14 mouse cellular contexts compared by ENCODE assay signal in genomic region chr11:51621776-51622175, GRCm38 (mm10). TPM values are rescaled to one million over a fixed set of nuclear protein-coding genes. Genes with fewer than 3 reads are reported as not detected.
A peak's percentile ranks its signal among the peaks of the same experiment; 100 is the strongest.
DNase-seq lines count a peak whose midpoint lies in the region; ATAC-seq and TF ChIP-seq lines count a peak whose summit lies in the region.
"Had no signal": no experiment of that assay in that cellular context is flagged by ENCODE, and none has a peak within 500 bp of the region (broad histone marks: within the 10 kb centered on the region; RNA-seq: fewer than 3 reads in every experiment).

No protein-coding gene starts in this region.

- TF ChIP-seq RAD21 in MEL (IDR thresholded peaks at IDR 0.05; ENCODE audit: low read depth, low read length), result no peak

- no peak overlapping the region for H3K9ac ChIP-seq in kidney, embryonic 14.5 days (ENCODE audit: low read depth, low read length)
- H3K9ac ChIP-seq in liver, embryonic 12.5 days, result peak overlapping the region; percentile 79
- no peak overlapping the region for H3K9ac ChIP-seq in liver, postnatal 0 days (replicated peaks)
- peak overlapping the region; percentile 89 for H3K9ac ChIP-seq in MEL (ENCODE audit: control insufficient read depth, low read depth, low read length, poor library complexity, severe bottlenecking)
- peak overlapping the region; percentile 85 for H3K9ac ChIP-seq in liver, embryonic 13.5 days
- H3K9ac ChIP-seq: lung, embryonic 14.5 days; midbrain, embryonic 15.5 days; stomach, embryonic 15.5 days had no signal

- no peak for TF ChIP-seq CTCF in kidney, adult 2 months (conservative IDR thresholded peaks at IDR 0.05; ENCODE audit: insufficient read depth, insufficient read length, low read depth, low read length)
- no peak for TF ChIP-seq CTCF in liver, postnatal 0 days (IDR thresholded peaks at IDR 0.05; ENCODE audit: low read depth)
- TF ChIP-seq CTCF in MEL (IDR thresholded peaks at IDR 0.05 in 2 of 3, conservative IDR thresholded peaks at IDR 0.05 in 1 of 3; ENCODE audit: control insufficient read depth in 1 of 3, insufficient read depth in 1 of 3, low read depth in 2 of 3, low read length in 3 of 3, poor library complexity in 1 of 3, severe bottlenecking in 1 of 3), result no peak

- peaks cover 33% of the 10 kb centered on the region for H3K79me2 ChIP-seq in MEL (ENCODE audit: control insufficient read depth, insufficient read depth, low read length, poor library complexity)

- 78% methylated on average over 2 of the region's 2 CpGs for WGBS in kidney, adult 2 months
- WGBS in kidney, embryonic 14.5 days, result 95% methylated on average over 2 of the region's 2 CpGs
- 87% methylated on average over 2 of the region's 2 CpGs for WGBS in liver, embryonic 12.5 days (ENCODE audit: insufficient replicate concordance)
- WGBS in liver, postnatal 0 days (ENCODE audit: insufficient replicate concordance), result 85% methylated on average over 2 of the region's 2 CpGs
- WGBS in liver, embryonic 13.5 days (ENCODE audit: insufficient replicate concordance), result 91% methylated on average over 2 of the region's 2 CpGs

- DNase-seq in kidney, adult 2 months, result peak; percentile 64
- no peak for DNase-seq in liver, postnatal 0 days
- DNase-seq in MEL (ENCODE audit: low read depth, low spot score), result no peak
- no peak for DNase-seq in liver, embryonic 13.5 days
- DNase-seq in adrenal gland, adult (ENCODE audit: inconsistent age in 2 of 2, low spot score in 1 of 2), result no peak
- DNase-seq in adrenal gland, adult 8-10 months, result no peak
- DNase-seq: cerebellum, adult 8-10 months; lung, embryonic 14.5 days; thymus, adult 18-20 months had no signal

- H3K27ac ChIP-seq in kidney, adult 2 months (ENCODE audit: insufficient read depth, low read depth, low read length), result peak overlapping the region; percentile 73
- no peak overlapping the region for H3K27ac ChIP-seq in kidney, embryonic 14.5 days (ENCODE audit: low read depth, low read length)
- no peak overlapping the region for H3K27ac ChIP-seq in liver, embryonic 12.5 days
- no peak overlapping the region for H3K27ac ChIP-seq in liver, postnatal 0 days (ENCODE audit: low read depth)
- no peak overlapping the region for H3K27ac ChIP-seq in MEL (ENCODE audit: control insufficient read depth, low read depth, low read length)
- no peak overlapping the region for H3K27ac ChIP-seq in liver, embryonic 13.5 days
- H3K27ac ChIP-seq: macrophage; midbrain, embryonic 15.5 days; stomach, embryonic 15.5 days had no signal

- H3K4me1 ChIP-seq in kidney, adult 2 months (ENCODE audit: control insufficient read depth, insufficient read depth, low read length), result no peaks in the 10 kb centered on the region; the same call in 1 of the 2 replicates
- peaks cover 11% of the 10 kb centered on the region for H3K4me1 ChIP-seq in kidney, embryonic 14.5 days (ENCODE audit: control insufficient read depth, insufficient read depth, low read length)
- peaks cover 58% of the 10 kb centered on the region for H3K4me1 ChIP-seq in liver, embryonic 12.5 days
- H3K4me1 ChIP-seq in liver, postnatal 0 days (ENCODE audit: insufficient read depth), result peaks cover 11% of the 10 kb centered on the region; the same call in 1 of the 2 replicates
- H3K4me1 ChIP-seq in MEL (ENCODE audit: control insufficient read depth in 1 of 2, insufficient read depth in 2 of 2, low read length in 2 of 2), result peaks cover 6 to 38% of the 10 kb centered on the region in 2 experiments; a peak in 3 of 4 replicates
- peaks cover 69% of the 10 kb centered on the region for H3K4me1 ChIP-seq in liver, embryonic 13.5 days (replicated peaks)

- no peak for TF ChIP-seq POLR2A in kidney, adult 2 months (IDR thresholded peaks at IDR 0.05; ENCODE audit: low read depth, low read length)
- no peak; a peak in 1 of 4 replicates for TF ChIP-seq POLR2A in MEL (IDR thresholded peaks at IDR 0.05; ENCODE audit: control insufficient read depth in 1 of 2, insufficient read depth in 1 of 2, low read depth in 1 of 2, low read length in 2 of 2, poor library complexity in 1 of 2)

- no peaks in the 10 kb centered on the region for H3K9me3 ChIP-seq in kidney, embryonic 14.5 days (ENCODE audit: control insufficient read depth, low read length)
- H3K9me3 ChIP-seq in liver, embryonic 12.5 days (replicated peaks), result no peaks in the 10 kb centered on the region
- H3K9me3 ChIP-seq in liver, postnatal 0 days (ENCODE audit: low read length), result no peaks in the 10 kb centered on the region
- H3K9me3 ChIP-seq in MEL (replicated peaks; ENCODE audit: insufficient read depth, low read length), result no peaks in the 10 kb centered on the region
- no peaks in the 10 kb centered on the region for H3K9me3 ChIP-seq in liver, embryonic 13.5 days (replicated peaks)
- H3K9me3 ChIP-seq: midbrain, embryonic 15.5 days; stomach, embryonic 15.5 days had no signal

- H3K36me3 ChIP-seq in kidney, adult 2 months (ENCODE audit: control insufficient read depth, insufficient read depth, low read length), result peaks cover 3% of the 10 kb centered on the region; the same call in 1 of the 2 replicates
- H3K36me3 ChIP-seq in kidney, embryonic 14.5 days (ENCODE audit: control insufficient read depth, insufficient read depth, low read length), result peaks cover 45% of the 10 kb centered on the region
- H3K36me3 ChIP-seq in liver, embryonic 12.5 days, result peaks cover 57% of the 10 kb centered on the region
- H3K36me3 ChIP-seq in liver, postnatal 0 days (replicated peaks; ENCODE audit: insufficient read depth, low read length), result peaks cover 43% of the 10 kb centered on the region
- H3K36me3 ChIP-seq in MEL (ENCODE audit: control insufficient read depth in 1 of 2, insufficient read depth in 2 of 2, low read length in 2 of 2), result peaks cover 11 to 43% of the 10 kb centered on the region in 2 experiments
- H3K36me3 ChIP-seq in liver, embryonic 13.5 days, result peaks cover 52% of the 10 kb centered on the region

- ATAC-seq in kidney, embryonic 14.5 days (ENCODE audit: low FRiP score, low TSS enrichment), result no peak
- ATAC-seq in liver, embryonic 12.5 days, result no peak
- no peak for ATAC-seq in liver, postnatal 0 days
- ATAC-seq in liver, embryonic 13.5 days (ENCODE audit: low read depth), result no peak
- ATAC-seq: midbrain, embryonic 15.5 days had no signal

- no peaks in the 10 kb centered on the region for H3K27me3 ChIP-seq in kidney, adult 2 months (replicated peaks; ENCODE audit: control insufficient read depth, insufficient read depth, low read length)
- H3K27me3 ChIP-seq in kidney, embryonic 14.5 days (ENCODE audit: control insufficient read depth, insufficient read depth, low read length), result no peaks in the 10 kb centered on the region
- no peaks in the 10 kb centered on the region for H3K27me3 ChIP-seq in liver, embryonic 12.5 days (replicated peaks)
- H3K27me3 ChIP-seq in liver, postnatal 0 days (ENCODE audit: insufficient read depth, low read length), result no peaks in the 10 kb centered on the region
- no peaks in the 10 kb centered on the region for H3K27me3 ChIP-seq in MEL (ENCODE audit: control insufficient read depth in 1 of 2, insufficient read depth in 2 of 2, low read length in 2 of 2)
- H3K27me3 ChIP-seq in liver, embryonic 13.5 days, result no peaks in the 10 kb centered on the region
- H3K27me3 ChIP-seq: midbrain, embryonic 15.5 days; stomach, embryonic 15.5 days had no signal

- no peak for TF ChIP-seq EP300 in liver, postnatal 0 days (IDR thresholded peaks at IDR 0.05; ENCODE audit: low read depth)
- no peak for TF ChIP-seq EP300 in MEL (IDR thresholded peaks at IDR 0.05; ENCODE audit: low read depth in 1 of 2, low read length in 2 of 2)

- H3K4me2 ChIP-seq in kidney, embryonic 14.5 days (replicated peaks; ENCODE audit: low read depth, low read length), result no peak overlapping the region
- H3K4me2 ChIP-seq in liver, embryonic 12.5 days, result peak overlapping the region; percentile 83
- H3K4me2 ChIP-seq in liver, postnatal 0 days (ENCODE audit: low read depth, low read length), result no peak overlapping the region
- H3K4me2 ChIP-seq in liver, embryonic 13.5 days, result peak overlapping the region; percentile 91
- H3K4me2 ChIP-seq: midbrain, embryonic 15.5 days had no signal

- H3K4me3 ChIP-seq in kidney, adult 2 months (ENCODE audit: insufficient read depth, low read depth, low read length), result no peak overlapping the region
- no peak overlapping the region for H3K4me3 ChIP-seq in kidney, embryonic 14.5 days (ENCODE audit: low read length)
- H3K4me3 ChIP-seq in liver, embryonic 12.5 days, result peak overlapping the region; percentile 79; the same call in 1 of the 2 replicates
- no peak overlapping the region for H3K4me3 ChIP-seq in liver, postnatal 0 days (ENCODE audit: low read depth, low read length)
- H3K4me3 ChIP-seq in MEL (ENCODE audit: control insufficient read depth in 1 of 2, insufficient read depth in 1 of 2, low read depth in 2 of 2, low read length in 2 of 2), result peak overlapping the region in 1 of 2 experiments; percentile 1; a peak in 1 of 4 replicates
- no peak overlapping the region for H3K4me3 ChIP-seq in liver, embryonic 13.5 days (replicated peaks)
- H3K4me3 ChIP-seq: midbrain, embryonic 15.5 days; stomach, embryonic 15.5 days had no signal

RNA-seq across cellular contexts. Expression of gene Nhp2, which starts 2.2 kb away (rescaled TPM):
- 44.6 and 49.8 TPM in 2 replicates for polyA plus RNA-seq in kidney, adult 2 months (2012; rRNA removed)
- 211 and 264 TPM in 2 replicates for polyA plus RNA-seq in kidney, embryonic 14.5 days (2014; fragmentation: Nextera tagmentation; extraction: Ambion mirVana)
- polyA plus RNA-seq in liver, embryonic 12.5 days (2016; fragmentation: Nextera tagmentation; extraction: Ambion mirVana), result 217 and 228 TPM in 2 replicates
- polyA plus RNA-seq in liver, postnatal 0 days (2015; fragmentation: Nextera tagmentation; extraction: Ambion mirVana), result 70.1 and 76.2 TPM in 2 replicates
- total RNA-seq in MEL (2012; rRNA removed), result 588 and 649 TPM in 2 replicates
- polyA plus RNA-seq in MEL (2012; ENCODE audit: insufficient read depth in 1 of 2, insufficient read length in 2 of 2, low read depth in 1 of 2, low replicate concordance in 2 of 2, missing spikeins in 1 of 2), result 1,000 to 10,000 TPM in 1 of 2 experiments, 100 to 1,000 TPM in 1; 739 to 6,489 TPM
- polyA plus RNA-seq in liver, embryonic 13.5 days (2015; fragmentation: Nextera tagmentation; extraction: Ambion mirVana), result 186 and 203 TPM in 2 replicates
- total RNA-seq in adrenal gland, adult 8-10 months (2022), result 10 to 100 TPM; 52.2 to 75.1 (median 56.2) TPM

RNA-seq across cellular contexts. Expression of gene Rmnd5b, which starts 13.9 kb away (rescaled TPM):
- 46.6 and 52.9 TPM in 2 replicates for polyA plus RNA-seq in kidney, adult 2 months (2012; rRNA removed)
- polyA plus RNA-seq in kidney, embryonic 14.5 days (2014; fragmentation: Nextera tagmentation; extraction: Ambion mirVana), result 38.9 and 48.7 TPM in 2 replicates
- polyA plus RNA-seq in liver, embryonic 12.5 days (2016; fragmentation: Nextera tagmentation; extraction: Ambion mirVana), result 30.4 and 34.4 TPM in 2 replicates
- polyA plus RNA-seq in liver, postnatal 0 days (2015; fragmentation: Nextera tagmentation; extraction: Ambion mirVana), result 13.0 and 16.0 TPM in 2 replicates
- 52.5 and 55.1 TPM in 2 replicates for total RNA-seq in MEL (2012; rRNA removed)
- 10 to 100 TPM in 1 of 2 experiments, not detected in 1; 63.0 TPM for polyA plus RNA-seq in MEL (2012; ENCODE audit: insufficient read depth in 1 of 2, insufficient read length in 2 of 2, low read depth in 1 of 2, low replicate concordance in 2 of 2, missing spikeins in 1 of 2)
- 24.9 and 25.1 TPM in 2 replicates for polyA plus RNA-seq in liver, embryonic 13.5 days (2015; fragmentation: Nextera tagmentation; extraction: Ambion mirVana)
- 10 to 100 TPM; 42.4 to 60.2 (median 51.6) TPM for total RNA-seq in adrenal gland, adult 8-10 months (2022)

RNA-seq across cellular contexts. Expression of gene Hnrnpab, which starts 15.1 kb away (rescaled TPM):
- polyA plus RNA-seq in kidney, adult 2 months (2012; rRNA removed), result 116 and 138 TPM in 2 replicates
- polyA plus RNA-seq in kidney, embryonic 14.5 days (2014; fragmentation: Nextera tagmentation; extraction: Ambion mirVana), result 628 and 680 TPM in 2 replicates
- 503 and 514 TPM in 2 replicates for polyA plus RNA-seq in liver, embryonic 12.5 days (2016; fragmentation: Nextera tagmentation; extraction: Ambion mirVana)
- 114 and 130 TPM in 2 replicates for polyA plus RNA-seq in liver, postnatal 0 days (2015; fragmentation: Nextera tagmentation; extraction: Ambion mirVana)
- 894 and 908 TPM in 2 replicates for total RNA-seq in MEL (2012; rRNA removed)
- 1,000 to 10,000 TPM in 1 of 2 experiments, 100 to 1,000 TPM in 1; 184 to 1,104 TPM for polyA plus RNA-seq in MEL (2012; ENCODE audit: insufficient read depth in 1 of 2, insufficient read length in 2 of 2, low read depth in 1 of 2, low replicate concordance in 2 of 2, missing spikeins in 1 of 2)
- 250 and 275 TPM in 2 replicates for polyA plus RNA-seq in liver, embryonic 13.5 days (2015; fragmentation: Nextera tagmentation; extraction: Ambion mirVana)
- total RNA-seq in adrenal gland, adult 8-10 months (2022), result 100 to 1,000 TPM; 219 to 321 (median 266) TPM

RNA-seq across cellular contexts. Expression of gene N4bp3, which starts 28.9 kb away (rescaled TPM):
- polyA plus RNA-seq in kidney, adult 2 months (2012; rRNA removed), result 11.8 and 13.6 TPM in 2 replicates
- 18.5 and 22.6 TPM in 2 replicates for polyA plus RNA-seq in kidney, embryonic 14.5 days (2014; fragmentation: Nextera tagmentation; extraction: Ambion mirVana)
- polyA plus RNA-seq in liver, embryonic 12.5 days (2016; fragmentation: Nextera tagmentation; extraction: Ambion mirVana), result 4.9 and 5.3 TPM in 2 replicates
- polyA plus RNA-seq in liver, postnatal 0 days (2015; fragmentation: Nextera tagmentation; extraction: Ambion mirVana), result 2.4 and 2.8 TPM in 2 replicates
- 6.9 and 7.1 TPM in 2 replicates for total RNA-seq in MEL (2012; rRNA removed)
- polyA plus RNA-seq in MEL (2012; ENCODE audit: insufficient read depth in 1 of 2, insufficient read length in 2 of 2, low read depth in 1 of 2, low replicate concordance in 2 of 2, missing spikeins in 1 of 2), result 10 to 100 TPM in 1 of 2 experiments, not detected in 1; 11.5 TPM
- polyA plus RNA-seq in liver, embryonic 13.5 days (2015; fragmentation: Nextera tagmentation; extraction: Ambion mirVana), result 3.1 and 3.2 TPM in 2 replicates
- total RNA-seq in adrenal gland, adult 8-10 months (2022), result 10 to 100 TPM in 1 of 4 experiments, 1 to 10 TPM in 3; 8.2 to 10.6 (median 8.5) TPM

RNA-seq across cellular contexts. Expression of gene D930048N14Rik, which starts 29.0 kb away (rescaled TPM):
- 10.7 and 13.7 TPM in 2 replicates for polyA plus RNA-seq in kidney, adult 2 months (2012; rRNA removed)
- polyA plus RNA-seq in kidney, embryonic 14.5 days (2014; fragmentation: Nextera tagmentation; extraction: Ambion mirVana), result 2.4 and 3.8 TPM in 2 replicates
- polyA plus RNA-seq in liver, embryonic 12.5 days (2016; fragmentation: Nextera tagmentation; extraction: Ambion mirVana), result 0.84 and 0.95 TPM in 2 replicates
- polyA plus RNA-seq in liver, postnatal 0 days (2015; fragmentation: Nextera tagmentation; extraction: Ambion mirVana), result 0.15 and 0.34 TPM in 2 replicates
- 0.39 and 0.56 TPM in 2 replicates for total RNA-seq in MEL (2012; rRNA removed)
- 1 to 10 TPM in 1 of 2 experiments, not detected in 1; 2.1 TPM for polyA plus RNA-seq in MEL (2012; ENCODE audit: insufficient read depth in 1 of 2, insufficient read length in 2 of 2, low read depth in 1 of 2, low replicate concordance in 2 of 2, missing spikeins in 1 of 2)
- 0.29 and 0.49 TPM in 2 replicates for polyA plus RNA-seq in liver, embryonic 13.5 days (2015; fragmentation: Nextera tagmentation; extraction: Ambion mirVana)
- 1 to 10 TPM; 1.6 to 5.4 (median 2.8) TPM for total RNA-seq in adrenal gland, adult 8-10 months (2022)

Comparison
In these comparisons a context has a peak if more than half of its experiments do, and no peak if none do; other contexts are left out.
1. H3K4me2 ChIP-seq: peak in liver, embryonic 12.5 days (single experiment) and liver, embryonic 13.5 days (single experiment); none in kidney, embryonic 14.5 days (single experiment) and liver, postnatal 0 days (single experiment).
2. H3K9ac ChIP-seq: peak in liver, embryonic 12.5 days (single experiment), MEL (single experiment) and liver, embryonic 13.5 days (single experiment); none in kidney, embryonic 14.5 days (single experiment) and liver, postnatal 0 days (single experiment).